22 mouse cellular contexts compared by ENCODE assay signal in genomic region chr15:79677936-79678335, GRCm38 (mm10). TPM values are rescaled to one million over a fixed set of nuclear protein-coding genes. Genes with fewer than 3 reads are reported as not detected.
DNase-seq lines count a peak whose midpoint lies in the region; ATAC-seq and TF ChIP-seq lines count a peak whose summit lies in the region.
"Had no signal": no experiment of that assay in that cellular context is flagged by ENCODE, and none has a peak within 500 bp of the region (broad histone marks: within the 10 kb centered on the region; RNA-seq: fewer than 3 reads in every experiment).

No protein-coding gene starts in this region.

- H3K36me3 ChIP-seq in kidney, embryonic 14.5 days (ENCODE audit: control insufficient read depth, insufficient read depth, low read length): peaks cover 40% of the 10 kb centered on the region
- peaks cover 26% of the 10 kb centered on the region for H3K36me3 ChIP-seq in kidney, postnatal 0 days (ENCODE audit: insufficient read depth, low read length)
- H3K36me3 ChIP-seq in liver, embryonic 13.5 days: peaks cover 78% of the 10 kb centered on the region

- H3K4me2 ChIP-seq in kidney, embryonic 14.5 days (replicated peaks; ENCODE audit: low read depth, low read length): no peak overlapping the region
- H3K4me2 ChIP-seq in kidney, postnatal 0 days (ENCODE audit: low read length): no peak overlapping the region
- no peak overlapping the region for H3K4me2 ChIP-seq in liver, embryonic 13.5 days
- H3K4me2 ChIP-seq: embryonic facial prominence, embryonic 12.5 days; embryonic facial prominence, embryonic 15.5 days; heart, embryonic 11.5 days; hindbrain, embryonic 12.5 days had no signal

- DNase-seq in kidney, adult 11 months: no peak
- no peak for DNase-seq in kidney, postnatal 0 days (ENCODE audit: low spot score)
- no peak for DNase-seq in kidney, adult 9 months
- no peak for DNase-seq in liver, embryonic 13.5 days
- no peak for DNase-seq in liver
- DNase-seq: adrenal gland, adult 2 months; adrenal gland, postnatal 14 days; cerebellum, adult 11 months; cerebellum, adult 2 months; cerebellum, adult 9-11 months; cerebellum, postnatal 25 days; forebrain, postnatal 0 days; gastrocnemius, adult 2 months; gastrocnemius, postnatal 14 days; heart, adult 11 months had no signal

- TF ChIP-seq CTCF in kidney, postnatal 0 days (IDR thresholded peaks at IDR 0.05; ENCODE audit: low read depth): no peak

- H3K27me3 ChIP-seq in kidney, embryonic 14.5 days (ENCODE audit: control insufficient read depth, insufficient read depth, low read length): no peaks in the 10 kb centered on the region
- H3K27me3 ChIP-seq in kidney, postnatal 0 days (ENCODE audit: insufficient read depth, low read length): no peaks in the 10 kb centered on the region
- H3K27me3 ChIP-seq in liver, embryonic 13.5 days: no peaks in the 10 kb centered on the region
- H3K27me3 ChIP-seq: embryonic facial prominence, embryonic 12.5 days; embryonic facial prominence, embryonic 15.5 days; hindbrain, embryonic 12.5 days had no signal

- H3K9me3 ChIP-seq in kidney, embryonic 14.5 days (ENCODE audit: control insufficient read depth, low read length): no peaks in the 10 kb centered on the region
- H3K9me3 ChIP-seq in kidney, postnatal 0 days (replicated peaks; ENCODE audit: low read length): no peaks in the 10 kb centered on the region
- H3K9me3 ChIP-seq in liver, embryonic 13.5 days (replicated peaks): no peaks in the 10 kb centered on the region
- H3K9me3 ChIP-seq: embryonic facial prominence, embryonic 12.5 days; embryonic facial prominence, embryonic 15.5 days; hindbrain, embryonic 12.5 days had no signal

- WGBS in kidney, embryonic 14.5 days: 68% methylated on average over 2 of the region's 2 CpGs
- 65% methylated on average over 2 of the region's 2 CpGs for WGBS in kidney, postnatal 0 days
- WGBS in liver, embryonic 13.5 days (ENCODE audit: insufficient replicate concordance): 81% methylated on average over 2 of the region's 2 CpGs

- no peak overlapping the region for H3K9ac ChIP-seq in kidney, embryonic 14.5 days (ENCODE audit: low read depth, low read length)
- no peak overlapping the region for H3K9ac ChIP-seq in kidney, postnatal 0 days (ENCODE audit: low read depth, low read length)
- no peak overlapping the region for H3K9ac ChIP-seq in liver, embryonic 13.5 days
- H3K9ac ChIP-seq: embryonic facial prominence, embryonic 12.5 days; embryonic facial prominence, embryonic 15.5 days; forebrain, postnatal 0 days; hindbrain, embryonic 12.5 days had no signal

- H3K4me3 ChIP-seq in kidney, embryonic 14.5 days (ENCODE audit: low read length): no peak overlapping the region
- no peak overlapping the region for H3K4me3 ChIP-seq in kidney, postnatal 0 days (replicated peaks; ENCODE audit: low read depth, low read length)
- H3K4me3 ChIP-seq in liver, embryonic 13.5 days (replicated peaks): no peak overlapping the region
- H3K4me3 ChIP-seq: embryonic facial prominence, embryonic 12.5 days; embryonic facial prominence, embryonic 15.5 days; gastrocnemius, adult 2 months; hindbrain, embryonic 12.5 days had no signal

- no peak for ATAC-seq in kidney, embryonic 14.5 days (ENCODE audit: low FRiP score, low TSS enrichment)
- no peak; the same call in 1 of the 2 replicates for ATAC-seq in kidney, postnatal 0 days (replicated peaks; ENCODE audit: low FRiP score, low read depth)
- ATAC-seq in liver, embryonic 13.5 days (ENCODE audit: low read depth): no peak
- ATAC-seq: CD4-positive, CD25-positive, alpha-beta regulatory T cell, adult 4 months; forebrain, embryonic 14.5 days; forebrain, postnatal 0 days had no signal

- H3K27ac ChIP-seq in kidney, embryonic 14.5 days (ENCODE audit: low read depth, low read length): 0 out of 2 replicates have a peak overlapping the region, but pooled peaks have one; percentile 43
- H3K27ac ChIP-seq in kidney, postnatal 0 days: peak overlapping the region; percentile 60; the same call in 1 of the 2 replicates
- H3K27ac ChIP-seq in liver, embryonic 13.5 days: 0 out of 2 replicates have a peak overlapping the region, but pooled peaks have one; percentile 15
- H3K27ac ChIP-seq: embryonic facial prominence, embryonic 12.5 days; embryonic facial prominence, embryonic 15.5 days; gastrocnemius, adult 2 months; hindbrain, embryonic 12.5 days had no signal

- no peaks in the 10 kb centered on the region; the same call in 1 of the 2 replicates for H3K4me1 ChIP-seq in kidney, embryonic 14.5 days (ENCODE audit: control insufficient read depth, insufficient read depth, low read length)
- 0 out of 2 replicates have a peak, but pooled peaks cover 5% of the 10 kb centered on the region for H3K4me1 ChIP-seq in kidney, postnatal 0 days (replicated peaks; ENCODE audit: insufficient read depth, low read length)
- peaks cover 50% of the 10 kb centered on the region for H3K4me1 ChIP-seq in liver, embryonic 13.5 days (replicated peaks)

RNA-seq across cellular contexts. Expression of gene Tomm22, which starts 7.3 kb away (rescaled TPM):
- polyA plus RNA-seq in kidney, embryonic 14.5 days (2014; fragmentation: Nextera tagmentation; extraction: Ambion mirVana): 274 and 346 TPM in 2 replicates
- 264 TPM in 2 replicates for polyA plus RNA-seq in kidney, postnatal 0 days (2015; fragmentation: Nextera tagmentation; extraction: Ambion mirVana)
- polyA plus RNA-seq in liver, embryonic 13.5 days (2015; fragmentation: Nextera tagmentation; extraction: Ambion mirVana): 199 and 225 TPM in 2 replicates

RNA-seq across cellular contexts. Expression of gene Josd1, which starts 9.8 kb away (rescaled TPM):
- 11.9 and 13.0 TPM in 2 replicates for polyA plus RNA-seq in kidney, embryonic 14.5 days (2014; fragmentation: Nextera tagmentation; extraction: Ambion mirVana)
- polyA plus RNA-seq in kidney, postnatal 0 days (2015; fragmentation: Nextera tagmentation; extraction: Ambion mirVana): 18.8 and 19.0 TPM in 2 replicates
- 20.0 and 21.6 TPM in 2 replicates for polyA plus RNA-seq in liver, embryonic 13.5 days (2015; fragmentation: Nextera tagmentation; extraction: Ambion mirVana)

RNA-seq across cellular contexts. Expression of gene Gtpbp1, which starts 12.7 kb away (rescaled TPM):
- 20.3 and 31.6 TPM in 2 replicates for polyA plus RNA-seq in kidney, embryonic 14.5 days (2014; fragmentation: Nextera tagmentation; extraction: Ambion mirVana)
- polyA plus RNA-seq in kidney, postnatal 0 days (2015; fragmentation: Nextera tagmentation; extraction: Ambion mirVana): 24.3 and 26.9 TPM in 2 replicates
- 32.6 and 36.9 TPM in 2 replicates for polyA plus RNA-seq in liver, embryonic 13.5 days (2015; fragmentation: Nextera tagmentation; extraction: Ambion mirVana)

RNA-seq across cellular contexts. Expression of gene Cby1, which starts 18.9 kb away (rescaled TPM):
- 52.4 and 56.0 TPM in 2 replicates for polyA plus RNA-seq in kidney, embryonic 14.5 days (2014; fragmentation: Nextera tagmentation; extraction: Ambion mirVana)
- 51.7 and 52.7 TPM in 2 replicates for polyA plus RNA-seq in kidney, postnatal 0 days (2015; fragmentation: Nextera tagmentation; extraction: Ambion mirVana)
- polyA plus RNA-seq in liver, embryonic 13.5 days (2015; fragmentation: Nextera tagmentation; extraction: Ambion mirVana): 18.6 and 19.3 TPM in 2 replicates

RNA-seq across cellular contexts. Expression of gene Fam227a, which starts 19.2 kb away (rescaled TPM):
- 1.6 and 2.7 TPM in 2 replicates for polyA plus RNA-seq in kidney, embryonic 14.5 days (2014; fragmentation: Nextera tagmentation; extraction: Ambion mirVana)
- 0.66 and 1.3 TPM in 2 replicates for polyA plus RNA-seq in kidney, postnatal 0 days (2015; fragmentation: Nextera tagmentation; extraction: Ambion mirVana)
- 0.12 and 0.39 TPM in 2 replicates for polyA plus RNA-seq in liver, embryonic 13.5 days (2015; fragmentation: Nextera tagmentation; extraction: Ambion mirVana)
